Comparison of ENCODE assay signal across 20 mouse cellular contexts in genomic region chr4:41575914-41576313, GRCm38 (mm10). TPM values are rescaled to one million over a fixed set of nuclear protein-coding genes. Genes with fewer than 3 reads are reported as not detected.
DNase-seq lines count a peak whose midpoint lies in the region; ATAC-seq and TF ChIP-seq lines count a peak whose summit lies in the region.
"Had no signal": no experiment of that assay in that cellular context is flagged by ENCODE, and none has a peak within 500 bp of the region (broad histone marks: within the 10 kb centered on the region; RNA-seq: fewer than 3 reads in every experiment).

No protein-coding gene starts in this region.

- no peaks in the 10 kb centered on the region for H3K9me3 ChIP-seq in heart, embryonic 16.5 days (replicated peaks; ENCODE audit: control insufficient read depth, low read length)
- no peaks in the 10 kb centered on the region for H3K9me3 ChIP-seq in lung, postnatal 0 days (ENCODE audit: low read length)
- no peaks in the 10 kb centered on the region for H3K9me3 ChIP-seq in neural tube, embryonic 13.5 days
- H3K9me3 ChIP-seq: G1E; heart, embryonic 13.5 days; limb, embryonic 15.5 days had no signal

- no peaks in the 10 kb centered on the region for H3K36me3 ChIP-seq in heart, embryonic 16.5 days (ENCODE audit: control insufficient read depth, insufficient read depth)
- no peaks in the 10 kb centered on the region for H3K36me3 ChIP-seq in lung, postnatal 0 days (ENCODE audit: insufficient read depth, low read length)
- H3K36me3 ChIP-seq in neural tube, embryonic 13.5 days, result no peaks in the 10 kb centered on the region
- H3K36me3 ChIP-seq: G1E; heart, embryonic 13.5 days; limb, embryonic 15.5 days had no signal

- H3K4me2 ChIP-seq in heart, embryonic 16.5 days (ENCODE audit: low read depth, low read length), result 0 out of 2 replicates have a peak overlapping the region, but pooled peaks have one; percentile 1
- H3K4me2 ChIP-seq in lung, postnatal 0 days (replicated peaks; ENCODE audit: low read depth, low read length), result no peak overlapping the region
- H3K4me2 ChIP-seq in neural tube, embryonic 13.5 days, result no peak overlapping the region
- H3K4me2 ChIP-seq: heart, embryonic 13.5 days; limb, embryonic 15.5 days had no signal

- no peaks in the 10 kb centered on the region for H3K4me1 ChIP-seq in heart, embryonic 16.5 days (ENCODE audit: control insufficient read depth, insufficient read depth, low read length)
- no peaks in the 10 kb centered on the region for H3K4me1 ChIP-seq in lung, postnatal 0 days (ENCODE audit: insufficient read depth, low read depth, low read length)
- peaks cover 35% of the 10 kb centered on the region for H3K4me1 ChIP-seq in neural tube, embryonic 13.5 days (replicated peaks)
- H3K4me1 ChIP-seq: limb, embryonic 15.5 days had no signal

- TF ChIP-seq EP300 in lung, postnatal 0 days (IDR thresholded peaks at IDR 0.05), result no peak

- ATAC-seq in heart, embryonic 16.5 days (replicated peaks; ENCODE audit: extremely low read depth, insufficient read depth, low FRiP score), result no peak
- no peak for ATAC-seq in lung, postnatal 0 days
- ATAC-seq in neural tube, embryonic 13.5 days (ENCODE audit: low read depth), result peak; percentile 53; the same call in 1 of the 2 replicates
- ATAC-seq: forebrain, embryonic 16.5 days; liver, postnatal 0 days; midbrain, embryonic 16.5 days had no signal

- H3K9ac ChIP-seq in heart, embryonic 16.5 days (ENCODE audit: low read length), result no peak overlapping the region
- no peak overlapping the region for H3K9ac ChIP-seq in lung, postnatal 0 days (replicated peaks; ENCODE audit: low read depth)
- H3K9ac ChIP-seq in neural tube, embryonic 13.5 days, result no peak overlapping the region
- H3K9ac ChIP-seq: heart, embryonic 13.5 days; limb, embryonic 15.5 days; liver, postnatal 0 days had no signal

- no peak overlapping the region for H3K27ac ChIP-seq in heart, embryonic 16.5 days (ENCODE audit: low read length)
- no peak overlapping the region for H3K27ac ChIP-seq in lung, postnatal 0 days (ENCODE audit: low read length)
- H3K27ac ChIP-seq in neural tube, embryonic 13.5 days (replicated peaks), result 0 out of 2 replicates have a peak overlapping the region, but pooled peaks have one; percentile 24
- H3K27ac ChIP-seq: heart, embryonic 13.5 days; limb, embryonic 15.5 days had no signal

- H3K27me3 ChIP-seq in heart, embryonic 16.5 days (ENCODE audit: control insufficient read depth, insufficient read depth, low read length), result no peaks in the 10 kb centered on the region
- no peaks in the 10 kb centered on the region for H3K27me3 ChIP-seq in lung, postnatal 0 days (replicated peaks; ENCODE audit: insufficient read depth, low read length)
- H3K27me3 ChIP-seq in neural tube, embryonic 13.5 days, result no peaks in the 10 kb centered on the region

- no peak overlapping the region for H3K4me3 ChIP-seq in heart, embryonic 16.5 days (ENCODE audit: low read length)
- no peak overlapping the region for H3K4me3 ChIP-seq in lung, postnatal 0 days (ENCODE audit: low read depth, low read length)
- no peak overlapping the region for H3K4me3 ChIP-seq in neural tube, embryonic 13.5 days
- H3K4me3 ChIP-seq: heart, embryonic 13.5 days; limb, embryonic 15.5 days had no signal

- WGBS in heart, embryonic 16.5 days, result 24% methylated on average over 6 of the region's 6 CpGs
- 14% methylated on average over 6 of the region's 6 CpGs for WGBS in lung, postnatal 0 days
- WGBS in neural tube, embryonic 13.5 days, result 14% methylated on average over 6 of the region's 6 CpGs

- no peak for DNase-seq in heart, postnatal 10 days
- DNase-seq in lung, postnatal 0 days (ENCODE audit: low spot score), result peak; percentile 11
- DNase-seq in lung, postnatal 25 days (ENCODE audit: low spot score), result no peak
- peak; percentile 41 for DNase-seq in embryo, embryonic 11.5 days (ENCODE audit: low read depth, low spot score)
- no peak for DNase-seq in adrenal gland, adult 18-20 months (ENCODE audit: low spot score in 2 of 2)
- DNase-seq: adrenal gland, postnatal 36 days; cerebellum, postnatal 36 days; gastrocnemius, postnatal 10 days; kidney, postnatal 14 days; liver, postnatal 0 days; retina, postnatal 1 day had no signal

- no peak for TF ChIP-seq CTCF in lung, postnatal 0 days (IDR thresholded peaks at IDR 0.05)

- intact Hi-C loops in heart, postnatal 10 days (cut with DNase I), result no loop called here

RNA-seq across cellular contexts. Expression of gene Dnaic1, which starts 6.3 kb away (rescaled TPM):
- polyA plus RNA-seq in heart, embryonic 16.5 days (2015; fragmentation: Nextera tagmentation; extraction: Ambion mirVana), result 2.6 and 3.6 TPM in 2 replicates
- total RNA-seq in heart, postnatal 10 days (2021), result 1 to 10 TPM in 1 of 2 experiments, under 1 TPM in 1; 0.84 to 1.6 TPM
- polyA plus RNA-seq in lung, postnatal 0 days (2015; fragmentation: Nextera tagmentation; extraction: Ambion mirVana), result 8.9 and 9.0 TPM in 2 replicates
- polyA plus RNA-seq in neural tube, embryonic 13.5 days (2015; fragmentation: Nextera tagmentation; extraction: Ambion mirVana), result 0.87 and 1.0 TPM in 2 replicates
- not detected for total RNA-seq in adrenal gland, adult 18-20 months (2021)
- total RNA-seq: adrenal gland, postnatal 36 days; G1E; megakaryocyte, adult 5-6 weeks; neutrophil, adult 5-6 weeks had no signal
- polyA plus RNA-seq: G1E had no signal

RNA-seq across cellular contexts. Expression of gene Fam219a, which starts 6.6 kb away (rescaled TPM):
- 1.5 and 2.4 TPM in 2 replicates for polyA plus RNA-seq in heart, embryonic 16.5 days (2015; fragmentation: Nextera tagmentation; extraction: Ambion mirVana)
- total RNA-seq in heart, postnatal 10 days (2021), result 10 to 100 TPM; 18.6 to 21.8 TPM
- 4.7 and 5.2 TPM in 2 replicates for polyA plus RNA-seq in lung, postnatal 0 days (2015; fragmentation: Nextera tagmentation; extraction: Ambion mirVana)
- polyA plus RNA-seq in neural tube, embryonic 13.5 days (2015; fragmentation: Nextera tagmentation; extraction: Ambion mirVana), result 14.7 and 18.8 TPM in 2 replicates
- 10 to 100 TPM; 15.7 to 20.2 TPM for total RNA-seq in adrenal gland, adult 18-20 months (2021)

RNA-seq across cellular contexts. Expression of gene 1110017D15Rik, which starts 58.8 kb away (rescaled TPM):
- polyA plus RNA-seq in heart, embryonic 16.5 days (2015; fragmentation: Nextera tagmentation; extraction: Ambion mirVana), result 1.1 and 1.2 TPM in 2 replicates
- total RNA-seq in heart, postnatal 10 days (2021), result under 1 TPM in 1 of 2 experiments, not detected in 1; 0.31 TPM
- polyA plus RNA-seq in lung, postnatal 0 days (2015; fragmentation: Nextera tagmentation; extraction: Ambion mirVana), result 37.3 and 41.4 TPM in 2 replicates
- 6.8 and 8.7 TPM in 2 replicates for polyA plus RNA-seq in neural tube, embryonic 13.5 days (2015; fragmentation: Nextera tagmentation; extraction: Ambion mirVana)
- total RNA-seq in adrenal gland, adult 18-20 months (2021), result 1 to 10 TPM in 1 of 2 experiments, under 1 TPM in 1; 0.60 to 1.1 TPM
- total RNA-seq: megakaryocyte, adult 5-6 weeks; neutrophil, adult 5-6 weeks had no signal
- polyA plus RNA-seq: liver, postnatal 0 days had no signal

Comparison
In these comparisons a context has a peak if more than half of its experiments do, and no peak if none do; other contexts are left out.
1. DNase-seq: peak in lung, postnatal 0 days (single experiment) and embryo, embryonic 11.5 days (single experiment); none in heart, postnatal 10 days (0 of 2), lung, postnatal 25 days (single experiment) and adrenal gland, adult 18-20 months (0 of 2).